Mouse (Mus musculus) stomach, postnatal 0 days (tissue): ENCODE data around the gene Dazl. TPM values are rescaled to one million over a fixed set of nuclear protein-coding genes. Genes with fewer than 3 reads are reported as not detected.

Experiments used
- ATAC-seq: fragments of 200-750 bp; cut with Nextera tagmentation; 2 replicates; pipeline ENCODE4 v1.8.0; 2017; ENCODE audit not compliant: low FRiP score, low TSS enrichment
- DNase-seq: peaks from one replicate; pipeline ENCODE4 v3.0.0-alpha.2; 2016; ENCODE audit warnings: low spot score
- H3K27ac ChIP-seq: fragments of 300-500 bp; sonication (generic); replicated peaks from 2 replicates; pipeline ENCODE4 v1.5.1; 2014; ENCODE audit warnings: mild to moderate bottlenecking, control low read depth
- H3K27me3 ChIP-seq: fragments of 300-500 bp; sonication (generic); 2 replicates; pipeline ENCODE4 v1.6.1; 2014; ENCODE audit warnings: low read length; ENCODE audit not compliant: control insufficient read depth, insufficient read depth
- H3K36me3 ChIP-seq: fragments of 300-500 bp; sonication (generic); 2 replicates; pipeline ENCODE4 v1.6.1; 2014; ENCODE audit warnings: low read length, mixed read lengths; ENCODE audit not compliant: control insufficient read depth, insufficient read depth
- H3K4me1 ChIP-seq: fragments of 300-500 bp; sonication (generic); replicated peaks from 2 replicates; pipeline ENCODE4 v1.6.1; 2014; ENCODE audit warnings: antibody characterized with exemption; ENCODE audit not compliant: control insufficient read depth, insufficient read depth
- H3K4me2 ChIP-seq: fragments of 300-500 bp; sonication (generic); replicated peaks from 2 replicates; pipeline ENCODE4 v1.6.1; 2014; ENCODE audit warnings: low read depth, mild to moderate bottlenecking, control low read depth, moderate library complexity
- H3K4me3 ChIP-seq: fragments of 300-500 bp; sonication (generic); 2 replicates; pipeline ENCODE4 v1.5.1; 2014; ENCODE audit warnings: low read depth, low read length, control low read depth
- H3K9ac ChIP-seq: fragments of 300-500 bp; sonication (generic); 2 replicates; pipeline ENCODE4 v1.6.1; 2014; ENCODE audit warnings: mild to moderate bottlenecking, low read length, control low read depth, mixed read lengths
- H3K9me3 ChIP-seq: fragments of 300-500 bp; sonication (generic); 2 replicates; pipeline ENCODE4 v1.6.1; 2016; ENCODE audit warnings: low read length; ENCODE audit not compliant: control insufficient read depth
- CTCF ChIP-seq: IDR thresholded peaks from 2 replicates; pipeline ENCODE4 v1.5.1; 2016; ENCODE audit warnings: antibody characterized with exemption, low read depth, mild to moderate bottlenecking, moderate library complexity
- EP300 ChIP-seq: optimal IDR thresholded peaks from 2 replicates; pipeline ENCODE3; 2016; ENCODE audit warnings: antibody characterized with exemption
- WGBS: fragments of 180-500 bp; shearing (Covaris S2); extraction: QIAGEN DNeasy Blood & Tissue Kit; methylation state at CpG from one replicate; pipeline ENCODE4 v1.1.7; 2014; 5-methylcytosine and 5-hydroxymethylcytosine counted together
- polyA plus RNA-seq: library from polyadenylated mRNA; unstranded; fragments of >200 nt; fragmentation: Nextera tagmentation; extraction: Ambion mirVana; gene quantifications from 2 replicates; pipeline ENCODE4 v1.2.1, GENCODE M21; 2015

Dazl gene
- polyA plus RNA-seq, 1 experiment from 2014 or later, result 0.13 TPM

DNA sequence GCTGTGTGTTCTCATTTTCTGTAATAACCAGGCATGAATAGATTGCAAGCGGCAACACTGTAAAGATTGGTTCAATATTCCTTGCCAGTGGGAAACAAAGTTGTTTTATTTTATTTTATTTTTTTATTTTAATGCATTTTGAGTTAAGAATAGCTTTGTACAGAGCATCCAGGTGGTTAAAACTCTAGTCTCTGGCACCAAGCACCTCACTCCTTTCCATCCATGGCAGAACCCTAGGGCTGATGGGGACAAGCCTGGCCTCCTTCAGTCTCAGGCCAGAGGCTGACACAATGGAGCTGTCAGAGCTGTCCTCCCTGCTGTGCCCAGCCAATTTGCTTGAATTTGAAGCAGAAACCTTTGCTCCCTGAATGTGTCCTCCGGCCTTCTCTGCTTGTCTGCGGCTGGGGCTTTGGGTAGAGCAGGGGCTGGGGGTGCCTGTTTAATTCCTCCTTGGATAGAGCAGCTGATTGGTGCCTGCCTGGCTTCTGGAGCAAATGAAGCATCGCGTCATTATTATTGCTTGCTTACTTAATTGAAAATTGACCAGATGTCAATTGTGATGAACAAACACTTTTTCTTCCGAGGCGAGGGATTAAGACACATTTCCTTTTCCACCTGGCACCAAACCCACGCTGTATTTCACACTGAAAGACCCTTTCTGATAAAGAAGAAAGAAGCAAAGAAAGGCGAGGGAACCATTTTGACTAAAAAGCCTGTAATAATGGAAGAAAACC lies 56.6 kb downstream of the Dazl start:
- Histone ChIP-seq H3K4me3 (no peak overlapping the region), H3K27ac (no peak overlapping the region), H3K36me3 (no peaks in the 10 kb centered on the region), H3K27me3 (no peaks in the 10 kb centered on the region), H3K4me1 (no peaks in the 10 kb centered on the region), H3K9me3 (no peaks in the 10 kb centered on the region), H3K4me2 (no peak overlapping the region), H3K9ac (no peak overlapping the region)
- no peak for TF ChIP-seq EP300
- TF ChIP-seq CTCF, result no peak
- ATAC-seq (no peak), DNase-seq (no peak)
- WGBS, result 52% methylated on average over 9 of the region's 9 CpGs

DNA sequence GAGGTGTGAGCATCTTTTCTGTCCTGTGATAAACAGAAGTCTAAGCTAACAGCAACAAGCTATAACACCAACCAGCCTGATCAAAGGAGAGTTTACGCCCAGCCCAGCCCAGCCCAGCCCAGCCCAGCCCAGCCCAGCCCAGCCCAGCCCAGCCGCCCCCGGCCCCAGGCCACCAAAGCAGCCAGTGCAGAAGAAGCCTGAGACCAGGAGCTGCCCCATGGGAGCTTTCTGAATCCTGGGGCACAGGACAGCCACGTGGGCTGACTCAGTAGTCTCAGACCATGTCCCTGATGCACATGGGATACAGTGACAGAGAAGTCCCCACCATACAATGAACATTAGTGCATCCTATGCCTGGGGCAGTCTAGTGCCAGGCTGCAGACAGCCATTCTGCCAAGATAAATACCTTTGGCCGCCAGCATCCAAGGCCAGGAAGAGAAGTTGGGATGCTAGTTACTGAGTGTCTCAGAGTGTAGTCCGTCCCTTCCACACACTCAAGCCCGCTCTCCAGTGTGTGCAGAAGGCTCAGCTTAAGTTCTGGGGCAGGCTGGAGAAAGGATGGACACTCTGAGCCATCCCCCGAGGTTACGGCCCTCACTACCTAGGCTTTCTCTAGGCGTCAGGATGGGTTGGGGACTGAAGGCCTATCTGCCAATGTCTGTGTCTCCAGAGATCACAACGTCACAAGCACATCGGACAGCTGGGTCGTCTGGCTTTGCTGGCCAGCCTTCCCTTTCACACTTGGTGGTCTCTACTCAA lies 57.3 kb downstream of the Dazl start:
- Histone ChIP-seq H3K9me3 (no peaks in the 10 kb centered on the region), H3K4me2 (no peak overlapping the region), H3K9ac (no peak overlapping the region), H3K4me1 (no peaks in the 10 kb centered on the region), H3K4me3 (no peak overlapping the region), H3K27me3 (no peaks in the 10 kb centered on the region), H3K36me3 (no peaks in the 10 kb centered on the region), H3K27ac (no peak overlapping the region)
- 69% methylated on average over 13 of the region's 13 CpGs for WGBS
- TF ChIP-seq EP300 (no peak), CTCF (no peak)
- DNase-seq, result no peak
- ATAC-seq, result no peak

DNA sequence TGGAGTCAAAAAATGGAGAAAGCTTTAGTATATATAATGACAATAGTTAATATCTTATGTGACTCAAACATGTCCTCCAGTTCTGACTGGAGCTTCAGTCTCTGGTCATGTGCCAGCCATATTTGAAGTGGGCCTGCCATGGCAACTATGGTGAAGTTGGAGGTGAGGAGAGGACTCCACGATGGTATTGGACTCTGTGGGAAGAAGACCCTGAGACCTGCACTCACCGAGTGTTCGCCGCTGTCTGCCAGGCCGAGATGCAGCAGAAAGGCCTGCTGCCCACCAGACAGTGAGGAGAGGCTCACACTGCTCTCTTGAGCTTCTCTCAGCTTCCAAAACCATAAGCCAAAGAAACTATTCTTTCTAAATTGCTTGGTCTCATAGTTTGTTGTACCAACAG lies 59.5 kb downstream of the Dazl start:
- no peaks in the 10 kb centered on the region for H3K36me3 ChIP-seq
- H3K27me3 ChIP-seq, result no peaks in the 10 kb centered on the region
- no peak for ATAC-seq
- H3K4me2 ChIP-seq, result no peak overlapping the region
- H3K27ac ChIP-seq, result no peak overlapping the region
- TF ChIP-seq EP300, result no peak
- no peak for TF ChIP-seq CTCF
- no peaks in the 10 kb centered on the region for H3K9me3 ChIP-seq
- 94% methylated on average over 5 of the region's 5 CpGs for WGBS
- DNase-seq, result no peak
- no peak overlapping the region for H3K4me3 ChIP-seq
- no peaks in the 10 kb centered on the region for H3K4me1 ChIP-seq
- H3K9ac ChIP-seq, result no peak overlapping the region

DNA sequence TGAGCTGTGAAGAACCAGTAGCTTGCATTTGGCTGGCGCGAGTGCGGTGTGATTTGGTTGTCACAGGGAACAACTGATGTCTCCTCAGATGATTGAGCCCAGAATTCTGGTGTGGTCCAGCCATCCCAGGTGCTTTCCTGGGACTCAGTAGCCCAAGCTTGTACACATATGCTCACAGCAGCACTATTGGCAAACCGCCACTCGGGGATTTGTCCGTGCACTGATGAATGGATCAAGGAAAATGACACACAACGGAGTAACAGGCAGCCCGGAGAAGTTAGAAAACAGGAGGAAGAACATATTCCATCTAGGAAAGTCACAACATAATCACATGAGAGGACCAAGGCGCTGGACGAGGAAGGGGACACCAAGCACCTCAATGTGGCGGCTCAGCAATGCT lies 60.6 kb downstream of the Dazl start:
- Histone ChIP-seq H3K4me1 (no peaks in the 10 kb centered on the region), H3K9ac (no peak overlapping the region), H3K9me3 (no peaks in the 10 kb centered on the region), H3K36me3 (no peaks in the 10 kb centered on the region), H3K27ac (no peak overlapping the region), H3K4me3 (no peak overlapping the region), H3K27me3 (no peaks in the 10 kb centered on the region), H3K4me2 (no peak overlapping the region)
- no peak for DNase-seq
- no peak for ATAC-seq
- 80% methylated on average over 11 of the region's 11 CpGs for WGBS
- no peak for TF ChIP-seq CTCF
- no peak for TF ChIP-seq EP300

DNA sequence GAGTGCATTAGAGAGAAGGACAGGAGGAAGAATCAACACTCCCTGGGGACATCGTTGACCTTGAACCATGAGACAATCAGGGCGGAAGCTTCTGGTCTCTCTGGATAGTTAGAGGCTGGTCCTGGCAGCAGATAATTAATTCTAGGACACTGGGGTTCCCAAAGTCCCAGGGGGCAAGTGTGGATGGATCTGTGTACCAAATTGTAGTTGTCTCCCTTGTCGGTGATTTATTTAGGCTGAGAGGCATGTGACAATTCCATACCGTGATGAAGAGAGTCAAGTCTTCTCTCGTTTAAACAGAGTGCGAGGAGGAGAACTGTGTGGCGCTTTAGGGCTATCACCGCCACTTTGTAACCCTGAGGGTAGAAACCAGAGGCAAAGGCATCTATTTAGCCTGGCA lies 62.2 kb downstream of the Dazl start:
- TF ChIP-seq EP300, result no peak
- TF ChIP-seq CTCF, result no peak
- Histone ChIP-seq H3K4me2 (no peak overlapping the region), H3K27ac (no peak overlapping the region), H3K27me3 (no peaks in the 10 kb centered on the region), H3K9me3 (no peaks in the 10 kb centered on the region), H3K9ac (no peak overlapping the region), H3K4me3 (no peak overlapping the region), H3K36me3 (no peaks in the 10 kb centered on the region), H3K4me1 (no peaks in the 10 kb centered on the region)
- no peak for ATAC-seq
- DNase-seq, result no peak
- WGBS, result 86% methylated on average over 8 of the region's 8 CpGs

DNA sequence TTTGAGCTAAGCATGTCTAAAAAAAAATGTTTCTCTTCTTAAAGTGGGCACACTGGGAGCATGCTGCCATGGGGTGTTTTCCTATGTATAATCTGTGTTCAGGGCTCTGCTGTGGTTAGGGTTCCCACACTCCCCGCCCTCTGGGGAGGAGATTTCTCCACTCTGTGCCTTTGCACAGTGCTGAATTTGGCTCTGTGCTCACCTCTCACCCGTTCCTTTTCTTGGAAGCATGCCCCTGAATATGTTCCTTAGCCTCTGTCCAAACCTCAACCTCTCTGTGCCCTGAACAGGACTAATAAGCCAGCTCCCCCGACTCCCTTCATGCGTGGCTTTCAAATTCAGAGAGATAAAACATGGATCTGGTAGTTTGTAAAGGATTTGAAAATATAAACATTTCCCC lies 63.9 kb downstream of the Dazl start:
- WGBS, result 36% methylated on average over 4 of the region's 4 CpGs
- Histone ChIP-seq H3K4me1 (no peaks in the 10 kb centered on the region), H3K9ac (no peak overlapping the region), H3K27me3 (no peaks in the 10 kb centered on the region), H3K4me3 (no peak overlapping the region), H3K27ac (no peak overlapping the region), H3K4me2 (no peak overlapping the region), H3K9me3 (no peaks in the 10 kb centered on the region), H3K36me3 (no peaks in the 10 kb centered on the region)
- ATAC-seq, result no peak
- TF ChIP-seq EP300 (no peak), CTCF (no peak)
- DNase-seq, result no peak

Other genes starting within 250 kb of the Dazl start
- gene Rftn1, start 103.0 kb downstream of the Dazl start, polyA plus RNA-seq, result 7.0 and 7.1 TPM in 2 replicates
- gene Plcl2, start 215.8 kb upstream of the Dazl start, polyA plus RNA-seq, result 2.3 and 2.6 TPM in 2 replicates